Mouse (Mus musculus) kidney, adult 18-20 months (tissue): Measurements from ENCODE around the gene Nkg7.
A peak's percentile ranks its signal among the peaks of the same experiment; 100 is the strongest.

Experiments used
- DNase-seq: peaks from one replicate; pipeline ENCODE4 v3.0.0; 2021

Gene Nkg7

GRCm38 (mm10) chr7:43448246-43448645, 11.4 kb downstream of the Nkg7 start:
- peak; percentile 45 for DNase-seq

- DNase-seq = no peak
Observed at GRCm38 (mm10) chr7:43449811-43450210, 12.9 kb downstream of the Nkg7 start.

GRCm38 (mm10) chr7:43451726-43452125, 14.9 kb downstream of the Nkg7 start:
- no peak for DNase-seq

- no peak for DNase-seq
Observed at GRCm38 (mm10) chr7:43452609-43453008, 15.7 kb downstream of the Nkg7 start.

- peak; percentile 73 for DNase-seq
Observed at GRCm38 (mm10) chr7:43453599-43454355, 16.9 kb downstream of the Nkg7 start.

- peak; percentile 43 for DNase-seq
Observed at GRCm38 (mm10) chr7:43454371-43454770, 17.5 kb downstream of the Nkg7 start.

- no peak for DNase-seq
Observed at GRCm38 (mm10) chr7:43462851-43463250, 26.0 kb downstream of the Nkg7 start, which contains the start of gene Vsig10l. Gene Vsig10l, plus strand, starts transcription at chr7:43463151.

- no peak for DNase-seq
Observed at GRCm38 (mm10) chr7:43463976-43464375, 27.1 kb downstream of the Nkg7 start.

GRCm38 (mm10) chr7:43464864-43465343, 28.0 kb downstream of the Nkg7 start:
- DNase-seq = no peak

GRCm38 (mm10) chr7:43465344-43466098, 28.6 kb downstream of the Nkg7 start:
- DNase-seq = peak; percentile 93

- peak; percentile 85 for DNase-seq
Observed at GRCm38 (mm10) chr7:43466099-43466694, 29.3 kb downstream of the Nkg7 start.

GRCm38 (mm10) chr7:43470373-43470772, 33.5 kb downstream of the Nkg7 start:
- peak; percentile 55 for DNase-seq

GRCm38 (mm10) chr7:43475706-43476105, 38.8 kb downstream of the Nkg7 start:
- DNase-seq = no peak

GRCm38 (mm10) chr7:43476376-43476775, 39.5 kb downstream of the Nkg7 start:
- no peak for DNase-seq

- DNase-seq = no peak
Observed at GRCm38 (mm10) chr7:43481191-43481590, 44.3 kb downstream of the Nkg7 start.

GRCm38 (mm10) chr7:43482090-43482716, 45.3 kb downstream of the Nkg7 start:
- DNase-seq = no peak

- no peak for DNase-seq
Observed at GRCm38 (mm10) chr7:43483236-43483635, 46.4 kb downstream of the Nkg7 start.
